Mouse (Mus musculus) bone marrow, adult 2 months (tissue): Measurements from ENCODE around the gene Msmp.

Experiments
- CTCF ChIP-seq: fragments of 200-500 bp; IDR thresholded peaks from 2 replicates; pipeline ENCODE4 v1.5.1; 2011; ENCODE audit warnings: low read length, control low read depth; ENCODE audit not compliant: control insufficient read depth, insufficient read depth
- POLR2A ChIP-seq: fragments of 200-500 bp; IDR thresholded peaks from 2 replicates; pipeline ENCODE4 v1.6.1; 2011; ENCODE audit warnings: low read depth, mild to moderate bottlenecking, control low read depth, low read length, borderline replicate concordance; ENCODE audit not compliant: control insufficient read depth

- TF ChIP-seq POLR2A, result no peak
- no peak for TF ChIP-seq CTCF
Observed at GRCm38 (mm10) chr4:43585682-43586081, 1.4 kb upstream of the Msmp start.
